In the genomic region with DNA sequence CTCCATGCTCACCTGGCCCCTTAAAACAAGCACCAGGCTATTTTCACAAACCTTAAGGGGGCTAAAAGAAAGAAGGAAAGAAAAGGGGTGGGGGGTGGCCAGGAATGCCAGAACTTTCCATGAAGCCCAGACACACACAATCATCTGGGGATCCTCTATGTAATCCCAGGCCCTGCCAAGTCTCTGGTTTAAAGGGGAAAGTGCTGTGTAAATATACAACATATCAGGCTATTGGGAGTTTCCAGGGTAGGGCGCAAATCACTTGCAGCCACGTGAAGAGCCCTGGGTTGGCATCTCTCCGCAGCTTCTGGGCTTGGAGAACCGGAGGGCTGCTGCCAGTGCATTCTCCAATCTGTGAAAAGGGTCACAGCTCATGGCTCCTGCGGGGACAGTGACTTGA, we compare ENCODE assay signal across 15 mouse cellular contexts.
"Had no signal": no experiment of that assay in that cellular context is flagged by ENCODE, and none has a peak within 500 bp of the region (broad histone marks: within the 10 kb centered on the region; RNA-seq: fewer than 3 reads in every experiment).

No protein-coding gene starts in this region.

- H3K9ac ChIP-seq: liver, embryonic 12.5 days; lung, embryonic 14.5 days; midbrain, embryonic 15.5 days had no signal

- ATAC-seq: liver, embryonic 12.5 days; midbrain, embryonic 15.5 days had no signal

- H3K4me1 ChIP-seq: liver, embryonic 12.5 days had no signal

- H3K27ac ChIP-seq: layer of hippocampus, adult 2 months; left cerebral cortex, adult 2 months; liver, embryonic 12.5 days; midbrain, embryonic 10.5 days; midbrain, embryonic 15.5 days; stomach, postnatal 0 days had no signal

- H3K36me3 ChIP-seq: liver, embryonic 12.5 days; midbrain, embryonic 10.5 days; midbrain, embryonic 15.5 days had no signal

- H3K9me3 ChIP-seq: liver, embryonic 12.5 days; midbrain, embryonic 10.5 days; midbrain, embryonic 15.5 days had no signal

- DNase-seq: kidney, adult 18-20 months; kidney, postnatal 10 days; kidney, postnatal 4 days; lung, embryonic 14.5 days; lung, postnatal 10 days; lung, postnatal 4 days; right cerebral cortex, adult 18-20 months; right cerebral cortex, postnatal 25 days; thymus, postnatal 4 days had no signal

- H3K4me3 ChIP-seq: left cerebral cortex, adult 2 months; liver, embryonic 12.5 days had no signal

- H3K4me2 ChIP-seq: liver, embryonic 12.5 days; lung, embryonic 14.5 days had no signal
